Mouse (Mus musculus): ENCODE measurements around the gene Syce1. TPM values are rescaled to one million over a fixed set of nuclear protein-coding genes. Genes with fewer than 3 reads are reported as not detected.
A peak's percentile ranks its signal among the peaks of the same experiment; 100 is the strongest.

The Syce1 gene
- polyA plus RNA-seq, 1 experiment, result 0.79 TPM

- 89% methylated on average over 4 of the region's 4 CpGs for WGBS
- peaks cover 3% of the 10 kb centered on the region; the same call in 1 of the 2 replicates for H3K4me1 ChIP-seq (ENCODE audit: control insufficient read depth, insufficient read depth, low read length)
- no peak for TF ChIP-seq POLR2A (IDR thresholded peaks at IDR 0.05; ENCODE audit: borderline replicate concordance, insufficient read depth, low read length)
- TF ChIP-seq CTCF (IDR thresholded peaks at IDR 0.05; ENCODE audit: borderline replicate concordance, insufficient read depth, low read depth, low read length), result no peak
- DNase-seq, result no peak
- no peaks in the 10 kb centered on the region for H3K27me3 ChIP-seq (ENCODE audit: control insufficient read depth, insufficient read depth, low read length)
- H3K4me3 ChIP-seq (replicated peaks; ENCODE audit: insufficient read depth, low read depth, low read length), result no peak overlapping the region
- H3K27ac ChIP-seq (ENCODE audit: insufficient read depth, low read length), result no peak overlapping the region
Measured at GRCm38 (mm10) chr7:140822731-140823130, 35.1 kb upstream of the Syce1 start.

GRCm38 (mm10) chr7:140821653-140822329 is 34.1 kb upstream of the Syce1 start, which contains the start of gene Zfp941:
Gene Zfp941, minus strand, starts transcription at chr7:140822178.
- peak within 1 kb of the TSS; percentile 56 for H3K27ac ChIP-seq (ENCODE audit: insufficient read depth, low read length)
- H3K4me1 ChIP-seq (ENCODE audit: control insufficient read depth, insufficient read depth, low read length), result peaks cover 3% of the 10 kb centered on the region; the same call in 1 of the 2 replicates
- peak; percentile 87 to 88 for DNase-seq
- WGBS, result 2% methylated on average over 21 of the region's 21 CpGs
- H3K27me3 ChIP-seq (ENCODE audit: control insufficient read depth, insufficient read depth, low read length), result no peaks in the 10 kb centered on the region
- peak within 1 kb of the TSS; percentile 92 for H3K4me3 ChIP-seq (replicated peaks; ENCODE audit: insufficient read depth, low read depth, low read length)
- TF ChIP-seq POLR2A (IDR thresholded peaks at IDR 0.05; ENCODE audit: borderline replicate concordance, insufficient read depth, low read length) (peak; percentile 22; the same call in 1 of the 2 replicates), CTCF (IDR thresholded peaks at IDR 0.05; ENCODE audit: borderline replicate concordance, insufficient read depth, low read depth, low read length) (no peak)

GRCm38 (mm10) chr7:140821305-140821652 is 33.6 kb upstream of the Syce1 start:
- H3K27me3 ChIP-seq (ENCODE audit: control insufficient read depth, insufficient read depth, low read length), result no peaks in the 10 kb centered on the region

GRCm38 (mm10) chr7:140820173-140820572 is 32.5 kb upstream of the Syce1 start:
- TF ChIP-seq CTCF (IDR thresholded peaks at IDR 0.05; ENCODE audit: borderline replicate concordance, insufficient read depth, low read depth, low read length), result no peak
- no peak for TF ChIP-seq POLR2A (IDR thresholded peaks at IDR 0.05; ENCODE audit: borderline replicate concordance, insufficient read depth, low read length)
- WGBS, result 45% methylated on average over 4 of the region's 4 CpGs
- Histone ChIP-seq H3K4me3 (replicated peaks; ENCODE audit: insufficient read depth, low read depth, low read length) (no peak overlapping the region), H3K4me1 (ENCODE audit: control insufficient read depth, insufficient read depth, low read length) (peaks cover 3% of the 10 kb centered on the region; the same call in 1 of the 2 replicates), H3K27ac (ENCODE audit: insufficient read depth, low read length) (no peak overlapping the region), H3K27me3 (ENCODE audit: control insufficient read depth, insufficient read depth, low read length) (no peaks in the 10 kb centered on the region)
- DNase-seq, result no peak

More at GRCm38 (mm10) chr7:140821305-140821652, 33.6 kb upstream of the Syce1 start:
- Histone ChIP-seq H3K4me3 (replicated peaks; ENCODE audit: insufficient read depth, low read depth, low read length) (peak overlapping the region; percentile 92), H3K27ac (ENCODE audit: insufficient read depth, low read length) (peak overlapping the region; percentile 56; the same call in 1 of the 2 replicates), H3K4me1 (ENCODE audit: control insufficient read depth, insufficient read depth, low read length) (peaks cover 3% of the 10 kb centered on the region; the same call in 1 of the 2 replicates)
- WGBS, result 44% methylated on average over 5 of the region's 5 CpGs
- peak; percentile 50 to 65 for DNase-seq
- no peak for TF ChIP-seq POLR2A (IDR thresholded peaks at IDR 0.05; ENCODE audit: borderline replicate concordance, insufficient read depth, low read length)
- TF ChIP-seq CTCF (IDR thresholded peaks at IDR 0.05; ENCODE audit: borderline replicate concordance, insufficient read depth, low read depth, low read length), result no peak

GRCm38 (mm10) chr7:140812850-140813249 is 25.2 kb upstream of the Syce1 start:
- H3K27ac ChIP-seq (ENCODE audit: insufficient read depth, low read length), result no peak overlapping the region
- no peaks in the 10 kb centered on the region for H3K4me1 ChIP-seq (ENCODE audit: control insufficient read depth, insufficient read depth, low read length)
- 72% methylated on average over 12 of the region's 12 CpGs for WGBS
- no peak overlapping the region for H3K4me3 ChIP-seq (replicated peaks; ENCODE audit: insufficient read depth, low read depth, low read length)
- H3K27me3 ChIP-seq (ENCODE audit: control insufficient read depth, insufficient read depth, low read length), result no peaks in the 10 kb centered on the region
- no peak for TF ChIP-seq POLR2A (IDR thresholded peaks at IDR 0.05; ENCODE audit: borderline replicate concordance, insufficient read depth, low read length)
- TF ChIP-seq CTCF (IDR thresholded peaks at IDR 0.05; ENCODE audit: borderline replicate concordance, insufficient read depth, low read depth, low read length), result no peak
- no peak for DNase-seq

- 61% methylated on average over 13 of the region's 13 CpGs for WGBS
- Histone ChIP-seq H3K4me3 (replicated peaks; ENCODE audit: insufficient read depth, low read depth, low read length) (no peak overlapping the region), H3K27me3 (ENCODE audit: control insufficient read depth, insufficient read depth, low read length) (no peaks in the 10 kb centered on the region), H3K4me1 (ENCODE audit: control insufficient read depth, insufficient read depth, low read length) (no peaks in the 10 kb centered on the region), H3K27ac (ENCODE audit: insufficient read depth, low read length) (no peak overlapping the region)
- no peak for TF ChIP-seq POLR2A (IDR thresholded peaks at IDR 0.05; ENCODE audit: borderline replicate concordance, insufficient read depth, low read length)
- TF ChIP-seq CTCF (IDR thresholded peaks at IDR 0.05; ENCODE audit: borderline replicate concordance, insufficient read depth, low read depth, low read length), result no peak
- no peak for DNase-seq
Measured at GRCm38 (mm10) chr7:140811714-140812113, 24.1 kb upstream of the Syce1 start.

GRCm38 (mm10) chr7:140810496-140810895 is 22.8 kb upstream of the Syce1 start:
- no peak for DNase-seq
- H3K27ac ChIP-seq (ENCODE audit: insufficient read depth, low read length), result no peak overlapping the region
- WGBS, result 93% methylated on average over 6 of the region's 6 CpGs

GRCm38 (mm10) chr7:140805704-140806103 is 18.1 kb upstream of the Syce1 start:
- Histone ChIP-seq H3K4me3 (replicated peaks; ENCODE audit: insufficient read depth, low read depth, low read length) (no peak overlapping the region), H3K27me3 (ENCODE audit: control insufficient read depth, insufficient read depth, low read length) (no peaks in the 10 kb centered on the region), H3K4me1 (ENCODE audit: control insufficient read depth, insufficient read depth, low read length) (no peaks in the 10 kb centered on the region), H3K27ac (ENCODE audit: insufficient read depth, low read length) (no peak overlapping the region)
- WGBS, result 26% methylated on average over 1 of the region's 1 CpGs
- peak; percentile 27 to 31 for DNase-seq
- TF ChIP-seq CTCF (IDR thresholded peaks at IDR 0.05; ENCODE audit: borderline replicate concordance, insufficient read depth, low read depth, low read length), result peak; percentile 52; the same call in 1 of the 2 replicates
- TF ChIP-seq POLR2A (IDR thresholded peaks at IDR 0.05; ENCODE audit: borderline replicate concordance, insufficient read depth, low read length), result no peak

More at GRCm38 (mm10) chr7:140810496-140810895, 22.8 kb upstream of the Syce1 start:
- Histone ChIP-seq H3K27me3 (ENCODE audit: control insufficient read depth, insufficient read depth, low read length) (no peaks in the 10 kb centered on the region), H3K4me3 (replicated peaks; ENCODE audit: insufficient read depth, low read depth, low read length) (no peak overlapping the region), H3K4me1 (ENCODE audit: control insufficient read depth, insufficient read depth, low read length) (no peaks in the 10 kb centered on the region)
- no peak for TF ChIP-seq POLR2A (IDR thresholded peaks at IDR 0.05; ENCODE audit: borderline replicate concordance, insufficient read depth, low read length)
- 0 out of 2 replicates have a peak, but pooled peaks have one; percentile 11 for TF ChIP-seq CTCF (IDR thresholded peaks at IDR 0.05; ENCODE audit: borderline replicate concordance, insufficient read depth, low read depth, low read length)

Data from cerebellum, adult 2 months (tissue).